Mouse (Mus musculus) megakaryocyte, embryonic 14.5 days (primary cell): Measurements from ENCODE around the gene Mkrn2.

ENCODE experiments used
- FLI1 ChIP-seq: IDR thresholded peaks from 2 replicates; pipeline ENCODE4 v1.6.1; 2012; ENCODE audit warnings: low read length, inconsistent platforms, mixed read lengths
- GATA1 ChIP-seq: IDR thresholded peaks from 3 replicates; pipeline ENCODE4 v1.6.1; 2012; ENCODE audit warnings: mixed read lengths, low read length, inconsistent platforms, borderline replicate concordance

- TF ChIP-seq GATA1 = no peak
- TF ChIP-seq FLI1 = no peak
Observed at GRCm38 (mm10) chr6:115577941-115578340, 23.8 kb upstream of the Mkrn2 start.
